Mouse (Mus musculus) brain, embryonic 14.5 days (tissue): ENCODE results near the gene Timmdc1. TPM values are rescaled to one million over a fixed set of nuclear protein-coding genes. Genes with fewer than 3 reads are reported as not detected.

ENCODE experiments used
- DNase-seq: peaks from one replicate; pipeline ENCODE4 v3.0.0-alpha.2; 2011; ENCODE audit warnings: low read depth
- CTCF ChIP-seq: fragments of 200-500 bp; IDR thresholded peaks from 2 replicates; pipeline ENCODE4 v1.5.1; 2012; ENCODE audit warnings: inconsistent platforms, mild to moderate bottlenecking, moderate library complexity, borderline replicate concordance; ENCODE audit not compliant: insufficient read depth, insufficient read length; ENCODE audit errors: extremely low read depth
- POLR2A ChIP-seq: fragments of 200-500 bp; IDR thresholded peaks from 2 replicates; pipeline ENCODE4 v1.6.1; 2012; ENCODE audit warnings: mild to moderate bottlenecking, inconsistent platforms, borderline replicate concordance; ENCODE audit not compliant: poor library complexity, insufficient read depth, insufficient read length, severe bottlenecking; ENCODE audit errors: extremely low read depth
- polyA plus RNA-seq: library from polyadenylated mRNA; depleted of rRNA; stranded (reverse); fragments of >200 nt; gene quantifications from 2 replicates; pipeline ENCODE4 v1.2.3, GENCODE M21; 2012; rRNA removed

Timmdc1 gene
- 18.5 and 19.1 TPM in 2 replicates for polyA plus RNA-seq

DNA sequence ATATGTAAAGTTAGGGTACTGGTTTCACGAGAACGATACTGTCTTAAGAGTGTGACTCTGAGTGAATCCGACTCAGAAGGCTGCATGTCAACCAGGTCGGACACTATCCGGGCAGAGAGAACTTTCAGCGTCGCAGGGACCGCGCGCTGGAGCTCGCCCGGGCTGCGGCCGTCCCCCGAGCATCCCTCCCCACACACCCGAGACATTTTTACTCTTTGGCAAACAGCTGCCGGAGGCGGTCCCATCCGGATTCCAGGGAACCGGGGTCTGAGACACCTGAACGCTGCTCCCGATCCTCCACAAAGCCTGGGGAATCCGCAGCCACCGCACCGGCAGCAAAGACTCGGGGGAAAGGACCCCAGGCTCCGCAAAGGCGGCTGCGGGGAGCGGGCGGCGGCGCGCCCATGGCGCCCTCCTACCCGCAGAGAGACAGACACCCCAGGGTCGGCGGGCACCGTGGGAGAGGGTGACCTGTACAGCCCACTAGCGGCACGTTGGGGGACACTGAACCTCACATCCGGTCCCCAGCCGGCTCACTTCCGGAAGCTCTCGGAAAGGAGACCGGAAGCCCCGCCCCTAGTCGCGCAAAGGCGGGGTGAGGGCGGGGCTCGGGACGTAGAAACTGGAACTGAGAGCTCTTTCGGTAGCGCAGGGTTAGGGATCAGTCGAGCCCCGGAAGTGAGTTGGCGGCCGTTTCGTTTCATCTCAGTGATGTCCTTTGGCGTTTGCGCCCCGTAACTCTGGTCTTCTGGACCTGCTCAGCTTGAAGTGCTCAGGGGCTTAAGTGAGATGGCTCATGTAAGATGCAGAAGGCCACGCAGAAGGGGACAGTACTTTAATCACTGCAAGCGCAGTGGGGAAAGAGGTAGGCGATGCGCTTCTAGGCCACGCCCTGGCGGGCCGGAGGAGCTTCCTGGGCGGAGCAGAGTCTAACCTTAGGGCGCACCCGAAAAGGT lies at the start of gene Timmdc1:
Gene Timmdc1, minus strand, starts transcription at position 535 of the 956 bp plus-strand sequence.
- TF ChIP-seq CTCF (peak; percentile 10; the same call in 1 of the 2 replicates), POLR2A (peak; percentile 52; the same call in 1 of the 2 replicates)
- peak; percentile 98 for DNase-seq

DNA sequence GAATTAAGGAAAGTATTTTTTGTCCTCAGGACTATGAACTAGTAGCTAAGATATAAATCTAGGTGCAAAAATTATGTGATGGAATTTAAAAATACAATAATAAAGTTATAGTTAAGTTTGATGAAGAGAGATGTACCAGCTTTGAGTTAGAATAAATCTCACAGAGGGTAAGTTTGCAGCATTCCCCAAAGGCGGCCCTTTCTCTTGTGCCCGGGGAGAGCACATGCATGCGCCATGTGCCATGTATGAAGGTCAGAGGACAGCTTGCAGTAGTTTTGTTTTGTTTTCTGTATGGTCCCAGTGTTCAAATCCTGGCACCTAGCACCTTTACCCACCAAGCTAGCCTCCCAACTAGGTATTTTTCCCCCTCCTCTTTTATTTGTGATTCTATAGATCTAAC lies 49.0 kb upstream of the Timmdc1 start:
- no peak for DNase-seq
- TF ChIP-seq CTCF = no peak
- TF ChIP-seq POLR2A = no peak

DNA sequence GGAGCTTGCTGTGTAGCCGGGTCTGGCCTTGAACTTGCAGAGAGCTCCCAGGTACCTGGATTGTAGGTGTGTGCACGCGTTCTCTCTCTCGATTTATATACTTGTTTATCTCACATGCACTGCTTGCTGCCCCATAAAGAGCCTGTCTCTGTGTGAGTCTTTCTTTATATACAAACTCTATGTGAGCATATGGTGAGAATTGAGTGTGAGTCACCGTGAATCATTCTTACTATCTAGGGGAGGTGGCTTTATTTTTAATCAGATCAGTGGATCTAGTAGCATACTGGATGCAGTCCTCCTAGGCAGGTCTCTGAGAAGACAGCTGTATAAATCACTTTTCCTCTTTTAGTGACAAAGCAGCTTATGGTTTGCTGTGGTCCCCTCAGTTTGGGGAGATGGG lies 45.7 kb upstream of the Timmdc1 start:
- no peak for DNase-seq
- TF ChIP-seq CTCF (no peak), POLR2A (no peak)

DNA sequence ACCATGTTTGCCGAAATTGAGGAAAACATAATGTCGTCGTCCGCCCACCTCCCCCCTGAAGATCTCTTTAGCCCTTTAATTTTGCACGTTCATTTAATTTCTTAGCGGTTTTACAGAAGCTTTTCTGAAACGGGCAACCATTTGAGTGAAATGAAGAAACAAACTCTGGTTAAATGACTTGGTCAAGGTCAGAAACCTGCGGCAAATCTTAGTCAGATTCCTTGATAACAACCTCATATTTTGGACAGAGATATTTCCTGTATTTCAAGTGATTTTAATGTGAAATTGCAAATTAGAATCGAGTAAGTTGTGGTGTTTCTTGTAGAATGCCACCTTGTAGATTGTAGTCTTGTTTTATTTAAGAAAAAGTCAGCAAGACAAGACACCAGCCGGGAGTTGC lies 41.1 kb upstream of the Timmdc1 start:
- TF ChIP-seq POLR2A = no peak
- TF ChIP-seq CTCF = no peak
- no peak for DNase-seq

DNA sequence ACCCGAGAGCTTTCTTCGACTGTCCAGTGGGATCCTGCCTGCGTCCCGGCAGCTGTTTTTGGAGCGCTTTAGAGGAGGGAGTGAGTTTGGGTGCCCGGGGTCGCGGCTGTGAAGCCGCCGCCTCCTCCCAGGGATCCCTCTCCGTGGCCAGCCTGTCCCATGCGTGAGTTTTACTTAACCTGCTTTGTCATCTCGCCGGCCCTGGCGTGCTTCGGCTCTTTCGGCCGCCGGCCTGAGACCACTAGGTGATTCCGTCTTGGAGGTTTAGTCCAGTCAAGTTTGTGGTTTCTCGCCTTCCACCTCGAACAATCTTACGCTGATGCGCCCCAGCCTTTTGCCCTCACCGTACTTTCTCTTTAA lies 40.5 kb upstream of the Timmdc1 start:
- TF ChIP-seq POLR2A (no peak), CTCF (no peak)
- no peak for DNase-seq

DNA sequence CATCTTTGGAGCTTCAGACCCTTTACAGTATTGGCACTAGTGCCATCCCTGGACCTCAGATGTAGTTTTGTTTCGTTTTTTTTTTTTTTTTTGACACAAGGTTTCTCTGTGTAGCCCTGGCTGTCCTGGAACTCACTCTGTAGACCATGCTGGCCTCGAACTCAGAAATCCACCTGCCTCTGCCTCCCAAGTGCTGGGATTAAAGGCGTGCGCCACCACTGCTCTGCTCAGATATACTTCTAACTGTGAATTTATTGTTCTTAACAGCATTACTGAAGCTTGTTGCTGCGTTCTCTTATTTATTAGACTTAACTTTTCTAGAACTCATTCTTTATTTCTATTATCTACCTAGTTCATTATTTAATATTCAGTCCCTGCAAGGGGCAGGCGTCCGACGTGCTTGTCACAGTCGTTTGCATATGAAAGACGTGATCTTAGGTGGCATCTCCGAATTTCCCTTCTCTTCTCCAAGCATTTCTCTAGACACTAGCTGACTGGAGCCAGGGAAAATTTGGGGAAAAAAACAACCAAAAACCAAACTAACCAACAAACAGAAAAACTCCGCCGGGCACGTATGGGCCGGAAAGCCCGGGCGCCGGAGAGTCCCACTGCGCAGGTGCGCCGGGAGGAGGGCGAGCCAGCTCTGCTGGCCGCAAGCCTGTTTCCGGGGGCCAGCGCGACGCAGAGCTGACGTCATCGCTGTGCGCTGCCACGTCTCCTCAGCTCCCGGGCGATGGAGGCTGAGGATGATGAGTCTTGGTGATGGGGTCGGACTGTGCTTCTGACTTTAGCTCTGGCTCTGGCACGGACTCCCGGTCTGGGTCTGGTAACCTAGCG lies 39.9 kb upstream of the Timmdc1 start:
- DNase-seq = peak; percentile 98
- TF ChIP-seq POLR2A = peak; percentile 86
- TF ChIP-seq CTCF = no peak

DNA sequence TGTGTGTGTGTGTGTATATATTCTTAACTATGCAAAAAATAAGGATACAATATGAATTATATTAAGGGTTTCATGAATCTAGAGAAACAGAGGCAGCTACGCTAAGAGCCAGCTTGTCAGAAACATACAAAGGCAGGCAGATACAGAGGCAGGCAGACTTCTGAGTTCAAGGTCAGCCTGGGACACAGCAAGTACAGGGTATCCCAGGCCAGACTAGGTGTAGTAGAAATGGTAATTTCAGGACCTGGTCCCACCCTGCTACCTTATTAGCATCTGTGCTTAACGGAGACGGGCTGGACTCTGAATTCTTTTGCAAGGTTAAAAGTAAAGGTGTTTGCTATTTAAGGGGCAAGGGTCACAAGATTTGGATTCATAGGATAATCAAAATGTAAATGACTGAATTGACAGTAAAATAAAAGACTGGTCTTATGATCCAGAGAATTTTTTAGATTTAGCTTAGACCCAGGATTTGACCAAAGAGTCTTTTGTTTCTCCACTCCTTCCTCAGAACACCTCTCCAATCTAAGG lies 35.8 kb upstream of the Timmdc1 start, which contains the start of gene Tmem39a:
Gene Tmem39a, plus strand, starts transcription at position 478 of the 528 bp plus-strand sequence.
- no peak for TF ChIP-seq POLR2A
- TF ChIP-seq CTCF = no peak
- no peak for DNase-seq

DNA sequence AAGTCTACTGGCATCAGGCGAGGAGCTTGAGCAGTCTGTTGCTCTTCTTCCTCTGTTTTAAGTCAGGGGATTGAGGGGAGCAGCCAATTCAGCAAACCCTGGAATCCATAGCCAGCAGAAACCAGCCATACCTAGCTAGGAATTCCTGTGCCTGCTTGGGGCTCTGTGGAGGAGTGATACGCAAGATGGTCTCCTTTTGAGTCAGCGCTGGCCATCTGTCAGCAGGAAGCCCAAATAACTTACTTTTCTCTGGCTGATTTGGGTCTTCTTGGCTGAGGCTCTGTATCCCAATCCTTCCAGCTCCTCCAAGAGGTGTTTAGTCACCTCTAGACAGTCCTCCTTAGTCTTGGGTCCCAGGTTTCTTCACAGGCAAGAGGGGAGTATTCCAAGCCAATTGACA lies 33.5 kb upstream of the Timmdc1 start:
- TF ChIP-seq POLR2A (no peak), CTCF (no peak)
- no peak for DNase-seq

DNA sequence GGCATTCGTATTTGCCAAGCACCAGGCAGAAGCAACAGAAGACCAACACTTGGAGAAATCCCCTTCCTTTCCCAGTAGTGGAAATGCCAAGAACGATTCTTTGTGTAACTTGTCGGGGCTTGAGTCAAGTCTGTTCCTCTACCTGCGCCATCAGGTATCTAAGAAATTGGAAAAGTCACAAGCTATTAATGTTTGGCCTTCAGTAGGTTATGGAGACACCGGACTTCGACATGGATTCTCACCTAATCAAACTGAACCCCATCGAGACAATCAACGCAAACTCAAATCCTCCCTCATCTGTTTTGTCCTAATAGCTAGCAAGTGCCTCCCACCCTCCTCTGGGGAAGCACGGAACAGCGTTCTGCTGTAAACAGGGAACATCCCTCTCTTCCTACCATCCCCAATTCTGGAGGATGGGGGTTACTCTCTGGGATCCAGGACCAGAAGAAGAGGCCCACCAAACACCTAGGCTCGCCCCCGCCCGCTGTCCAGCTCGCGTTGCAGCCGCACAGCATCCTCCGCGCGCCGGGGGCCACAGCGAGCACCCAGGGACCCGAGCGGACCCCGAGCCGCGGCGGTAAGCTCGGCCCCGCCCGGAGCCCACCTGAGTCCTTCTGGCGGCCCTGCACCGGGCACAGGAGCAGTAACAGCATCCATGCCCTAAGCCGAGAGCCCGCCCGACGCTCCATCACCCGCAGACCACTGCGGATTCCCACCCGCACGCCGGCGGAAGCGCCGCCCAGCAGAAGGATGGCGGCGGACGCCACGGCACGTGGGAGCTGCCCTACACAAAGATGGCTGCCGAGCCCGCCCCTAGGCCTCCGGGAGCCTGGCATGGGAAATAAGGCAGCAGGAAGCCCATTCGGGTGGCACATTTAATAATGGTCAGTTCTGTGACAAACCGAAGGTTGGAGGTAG lies 27.3 kb upstream of the Timmdc1 start, which contains the start of gene Poglut1:
Gene Poglut1, minus strand, starts transcription at position 780 of the 918 bp plus-strand sequence.
- TF ChIP-seq CTCF (no peak), POLR2A (peak; percentile 96)
- DNase-seq = peak; percentile 92

DNA sequence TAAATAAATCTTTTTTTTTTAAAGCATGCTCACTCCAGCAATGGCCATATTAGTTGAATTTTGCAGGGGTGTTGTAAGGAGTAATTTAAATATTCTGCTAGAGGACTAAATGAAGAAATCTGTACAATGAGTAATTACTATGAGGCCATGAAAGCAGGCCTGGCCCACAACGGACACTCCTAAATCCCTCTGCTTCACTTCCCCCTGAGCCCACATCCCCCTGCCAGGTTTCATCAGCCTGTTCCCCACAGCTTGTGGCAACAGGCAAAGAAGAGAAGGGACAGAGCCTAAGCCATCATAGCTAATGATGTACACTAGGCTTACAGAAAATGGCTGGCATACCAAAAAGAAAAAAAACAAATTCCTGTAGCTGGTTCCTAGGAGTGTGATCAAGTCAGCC lies 25.5 kb upstream of the Timmdc1 start:
- no peak for TF ChIP-seq POLR2A
- TF ChIP-seq CTCF = no peak
- no peak for DNase-seq
